Mouse (Mus musculus): Measurements from ENCODE around the gene Psmd9.

DNA sequence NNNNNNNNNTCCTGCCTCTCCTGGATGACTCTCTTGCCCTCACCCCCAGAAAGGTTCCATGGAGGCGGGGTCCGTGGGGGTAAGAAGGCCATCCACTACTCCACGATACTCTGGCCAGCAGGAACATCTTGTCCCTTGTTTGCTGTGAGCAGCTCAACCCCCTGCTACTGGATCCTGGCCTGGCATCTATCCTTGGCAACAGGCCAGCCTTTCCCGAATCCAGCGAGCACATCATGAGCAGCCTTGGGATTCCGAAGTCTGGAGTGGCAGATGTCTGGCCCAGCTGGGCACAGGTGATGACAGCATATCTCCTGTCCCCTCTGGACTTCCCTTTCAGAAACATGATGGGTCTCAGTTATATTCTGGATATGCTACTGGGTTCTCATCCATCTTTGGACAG, 16.8 kb downstream of the Psmd9 start:
- TF ChIP-seq POLR2A (IDR thresholded peaks at IDR 0.05; ENCODE audit: extremely low read depth, insufficient read depth, low read length): no peak
- no peak for TF ChIP-seq CTCF (IDR thresholded peaks at IDR 0.05; ENCODE audit: low read depth, low read length)

Data from liver, adult 2 months (tissue).